Mouse (Mus musculus): ENCODE measurements around the gene Tceanc2. TPM values are rescaled to one million over a fixed set of nuclear protein-coding genes. Genes with fewer than 3 reads are reported as not detected.
"Not testable (repeated sequence)": the region's sequence is repeated elsewhere in the genome, so short reads cannot be mapped to it uniquely, and the experiment has no call there.

Tceanc2 gene
- polyA plus RNA-seq, 1 experiment from 2014 or later, result 12.7 TPM

DNA sequence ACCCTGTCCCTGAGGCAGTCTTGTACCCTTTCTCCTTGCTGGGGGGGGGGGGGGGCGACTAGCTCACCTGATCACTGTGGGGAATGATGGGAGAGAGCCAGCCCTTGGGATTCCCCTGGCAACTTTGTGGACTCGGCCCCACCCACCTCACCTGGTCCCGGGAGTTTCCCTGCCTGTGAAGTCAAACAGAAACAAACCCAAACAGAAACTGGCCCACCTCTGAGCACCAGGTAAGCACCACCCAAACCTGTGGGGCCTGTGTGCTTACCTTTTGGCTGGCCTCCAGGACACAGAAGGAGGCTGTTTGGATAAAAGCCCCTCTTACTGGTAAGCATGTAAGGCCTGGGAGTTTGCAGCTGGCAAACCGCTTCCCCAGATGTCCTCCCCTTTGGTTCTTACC lies 59.9 kb downstream of the Tceanc2 start:
- Histone ChIP-seq H3K27me3 (ENCODE audit: insufficient read depth, low read length) (no peaks in the 10 kb centered on the region), H3K4me2 (ENCODE audit: low read depth, low read length) (no peak overlapping the region), H3K9me3 (ENCODE audit: low read length) (no peaks in the 10 kb centered on the region), H3K27ac (ENCODE audit: low read depth) (no peak overlapping the region), H3K4me1 (ENCODE audit: insufficient read depth) (no peaks in the 10 kb centered on the region), H3K36me3 (replicated peaks; ENCODE audit: insufficient read depth, low read length) (no peaks in the 10 kb centered on the region), H3K4me3 (ENCODE audit: low read depth, low read length) (no peak overlapping the region), H3K9ac (replicated peaks) (no peak overlapping the region)
- DNase-seq (no peak), ATAC-seq (no peak)
- 85% methylated on average over 3 of the region's 4 CpGs for WGBS (ENCODE audit: insufficient replicate concordance)
- TF ChIP-seq CTCF (IDR thresholded peaks at IDR 0.05; ENCODE audit: low read depth) (no peak), EP300 (IDR thresholded peaks at IDR 0.05; ENCODE audit: low read depth) (no peak)

DNA sequence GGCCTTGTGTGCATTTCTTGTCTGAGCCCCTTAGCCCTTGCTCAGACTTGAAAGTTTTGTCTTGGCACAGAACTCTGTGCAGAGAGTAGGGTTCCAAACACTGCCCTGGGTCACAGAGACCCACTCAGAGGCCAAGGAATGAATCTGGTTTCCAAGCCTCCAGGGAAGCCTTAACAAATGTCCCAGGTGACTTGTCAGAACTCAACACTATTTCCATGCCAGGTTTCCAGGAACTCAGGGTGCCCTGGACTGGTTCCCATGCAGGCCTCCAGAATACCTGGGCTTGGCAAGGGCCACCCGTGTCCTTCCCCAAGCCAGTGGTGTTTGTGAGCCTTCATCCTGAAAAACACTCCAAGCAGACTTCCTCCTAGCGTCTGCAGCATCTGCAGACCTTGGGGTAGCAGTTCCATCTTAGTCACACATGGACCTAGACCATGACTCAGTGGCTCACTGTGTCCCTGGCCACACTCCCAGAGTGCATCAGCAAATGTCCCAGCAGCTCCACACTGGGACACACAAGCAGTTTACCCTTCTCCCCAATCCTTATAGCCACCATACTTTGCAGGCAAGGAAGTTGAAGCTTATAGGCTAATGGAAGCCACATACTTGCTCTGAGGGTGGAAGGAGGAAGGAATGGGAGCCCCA lies 61.1 kb downstream of the Tceanc2 start:
- Histone ChIP-seq H3K4me3 (ENCODE audit: low read depth, low read length) (no peak overlapping the region), H3K4me1 (ENCODE audit: insufficient read depth) (no peaks in the 10 kb centered on the region), H3K27ac (ENCODE audit: low read depth) (no peak overlapping the region)

DNA sequence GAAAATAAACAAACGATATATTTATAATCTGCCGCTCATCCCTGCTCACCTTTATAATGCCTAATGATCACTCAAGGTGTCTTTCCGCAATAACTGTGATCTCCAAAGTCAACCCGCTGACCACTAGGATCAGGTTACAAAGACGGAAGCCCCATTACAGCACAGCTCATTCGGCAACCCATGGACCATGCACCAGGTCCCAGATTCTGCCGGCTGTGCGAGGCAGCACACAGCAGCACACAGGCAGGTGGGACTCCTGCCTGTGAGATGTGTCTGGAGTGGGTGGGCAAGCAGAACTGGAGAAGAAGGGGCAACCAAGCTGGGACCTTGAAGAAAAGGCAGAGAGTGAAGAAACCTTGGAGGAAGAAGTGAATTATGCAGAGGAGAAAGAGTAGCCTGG lies 64.6 kb downstream of the Tceanc2 start:
- Histone ChIP-seq H3K9ac (replicated peaks) (no peak overlapping the region), H3K4me3 (ENCODE audit: low read depth, low read length) (no peak overlapping the region), H3K27ac (ENCODE audit: low read depth) (no peak overlapping the region), H3K9me3 (ENCODE audit: low read length) (no peaks in the 10 kb centered on the region), H3K36me3 (replicated peaks; ENCODE audit: insufficient read depth, low read length) (no peaks in the 10 kb centered on the region), H3K4me1 (ENCODE audit: insufficient read depth) (no peaks in the 10 kb centered on the region), H3K4me2 (ENCODE audit: low read depth, low read length) (no peak overlapping the region), H3K27me3 (ENCODE audit: insufficient read depth, low read length) (no peaks in the 10 kb centered on the region)
- DNase-seq (no peak), ATAC-seq (no peak)
- 53% methylated on average over 8 of the region's 8 CpGs for WGBS (ENCODE audit: insufficient replicate concordance)
- no peak for TF ChIP-seq EP300 (IDR thresholded peaks at IDR 0.05; ENCODE audit: low read depth)
- TF ChIP-seq CTCF (IDR thresholded peaks at IDR 0.05; ENCODE audit: low read depth), result no peak

More for the DNA sequence above, 61.1 kb downstream of the Tceanc2 start:
- Histone ChIP-seq H3K9ac (replicated peaks) (no peak overlapping the region), H3K4me2 (ENCODE audit: low read depth, low read length) (no peak overlapping the region), H3K27me3 (ENCODE audit: insufficient read depth, low read length) (no peaks in the 10 kb centered on the region), H3K9me3 (ENCODE audit: low read length) (no peaks in the 10 kb centered on the region), H3K36me3 (replicated peaks; ENCODE audit: insufficient read depth, low read length) (no peaks in the 10 kb centered on the region)
- TF ChIP-seq EP300 (IDR thresholded peaks at IDR 0.05; ENCODE audit: low read depth) (no peak), CTCF (IDR thresholded peaks at IDR 0.05; ENCODE audit: low read depth) (no peak)
- ATAC-seq, result no peak
- no peak for DNase-seq
- WGBS (ENCODE audit: insufficient replicate concordance), result 66% methylated on average over 2 of the region's 2 CpGs

DNA sequence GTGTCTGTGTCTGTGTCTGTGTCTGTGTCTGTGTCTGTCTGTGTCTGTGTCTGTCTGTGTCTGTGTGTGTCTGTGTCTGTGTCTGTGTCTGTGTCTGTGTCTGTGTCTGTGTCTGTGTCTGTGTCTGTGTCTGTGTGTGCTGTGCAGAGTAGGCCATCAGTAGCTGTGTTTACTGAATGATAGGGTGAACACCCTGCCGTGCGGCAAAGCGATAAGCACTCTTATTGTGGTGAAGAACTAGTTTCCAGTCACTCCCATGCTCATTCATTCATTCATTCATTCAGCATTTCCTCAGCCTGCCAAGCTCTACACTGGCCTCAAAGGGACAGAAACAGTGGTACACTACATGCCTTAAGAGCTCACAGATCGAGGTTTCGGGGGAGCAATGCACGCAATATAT lies 69.7 kb downstream of the Tceanc2 start:
- not testable (repeated sequence) for DNase-seq; H3K4me3 ChIP-seq (ENCODE audit: low read depth, low read length); H3K9me3 ChIP-seq (ENCODE audit: low read length); H3K4me1 ChIP-seq (ENCODE audit: insufficient read depth); H3K27me3 ChIP-seq (ENCODE audit: insufficient read depth, low read length); H3K9ac ChIP-seq (replicated peaks); H3K4me2 ChIP-seq (ENCODE audit: low read depth, low read length); H3K36me3 ChIP-seq (replicated peaks; ENCODE audit: insufficient read depth, low read length); H3K27ac ChIP-seq (ENCODE audit: low read depth); ATAC-seq
- WGBS (ENCODE audit: insufficient replicate concordance), result 88% methylated on average over 6 of the region's 6 CpGs

DNA sequence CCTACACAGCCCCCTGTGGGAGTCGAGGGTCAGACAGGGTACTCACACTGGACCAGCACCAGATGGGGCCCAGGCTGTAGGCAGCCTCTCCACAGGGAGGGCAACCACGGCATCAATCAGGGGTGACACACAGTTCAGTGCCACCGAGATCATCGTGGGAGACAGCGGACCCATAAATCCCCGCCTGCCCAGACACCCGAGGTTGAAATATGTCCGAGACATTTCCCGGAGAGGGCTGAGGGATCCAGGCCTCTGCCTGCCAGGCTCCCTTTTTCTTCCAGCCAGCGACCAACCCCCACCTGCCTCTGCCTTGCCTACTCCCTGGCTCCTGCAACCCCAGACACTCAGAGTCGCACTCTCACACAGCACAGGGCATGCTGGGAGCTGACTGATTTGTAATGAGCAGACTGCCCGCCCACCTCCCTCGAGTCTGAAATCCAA lies 70.6 kb downstream of the Tceanc2 start:
- H3K4me1 ChIP-seq (ENCODE audit: insufficient read depth), result no peaks in the 10 kb centered on the region
- no peak overlapping the region for H3K27ac ChIP-seq (ENCODE audit: low read depth)
- H3K9me3 ChIP-seq (ENCODE audit: low read length), result no peaks in the 10 kb centered on the region
- WGBS (ENCODE audit: insufficient replicate concordance), result 62% methylated on average over 13 of the region's 13 CpGs
- H3K9ac ChIP-seq (replicated peaks), result no peak overlapping the region
- no peak for ATAC-seq
- H3K36me3 ChIP-seq (replicated peaks; ENCODE audit: insufficient read depth, low read length), result no peaks in the 10 kb centered on the region
- H3K27me3 ChIP-seq (ENCODE audit: insufficient read depth, low read length), result no peaks in the 10 kb centered on the region
- no peak overlapping the region for H3K4me2 ChIP-seq (ENCODE audit: low read depth, low read length)
- TF ChIP-seq CTCF (IDR thresholded peaks at IDR 0.05; ENCODE audit: low read depth) (no peak), EP300 (IDR thresholded peaks at IDR 0.05; ENCODE audit: low read depth) (no peak)
- H3K4me3 ChIP-seq (ENCODE audit: low read depth, low read length), result no peak overlapping the region
- DNase-seq, result no peak

DNA sequence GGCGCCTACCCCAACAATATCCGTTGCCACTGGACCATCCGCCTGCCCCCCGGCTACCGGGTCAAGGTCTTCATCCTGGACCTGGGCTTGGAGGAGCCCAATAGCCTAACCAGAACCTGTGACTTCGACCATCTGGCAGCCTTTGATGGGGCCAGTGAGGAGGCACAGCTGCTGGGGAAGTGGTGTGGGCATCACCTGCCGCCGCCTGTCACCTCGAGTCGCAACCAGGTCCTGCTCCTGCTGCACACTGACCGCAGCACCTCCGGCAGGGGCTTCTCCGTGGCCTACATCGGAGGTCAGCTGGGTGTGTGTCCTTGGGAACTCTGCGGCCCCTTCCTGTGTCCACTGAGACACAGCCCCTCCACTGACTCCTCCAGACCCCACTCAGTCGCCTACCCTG lies 72.1 kb downstream of the Tceanc2 start:
- Histone ChIP-seq H3K9ac (replicated peaks) (no peak overlapping the region), H3K36me3 (replicated peaks; ENCODE audit: insufficient read depth, low read length) (no peaks in the 10 kb centered on the region), H3K9me3 (ENCODE audit: low read length) (no peaks in the 10 kb centered on the region), H3K4me3 (ENCODE audit: low read depth, low read length) (no peak overlapping the region), H3K27me3 (ENCODE audit: insufficient read depth, low read length) (no peaks in the 10 kb centered on the region), H3K4me1 (ENCODE audit: insufficient read depth) (no peaks in the 10 kb centered on the region), H3K4me2 (ENCODE audit: low read depth, low read length) (no peak overlapping the region), H3K27ac (ENCODE audit: low read depth) (no peak overlapping the region)
- no peak for ATAC-seq
- DNase-seq, result no peak
- WGBS (ENCODE audit: insufficient replicate concordance), result 86% methylated on average over 16 of the region's 16 CpGs
- TF ChIP-seq EP300 (IDR thresholded peaks at IDR 0.05; ENCODE audit: low read depth) (no peak), CTCF (IDR thresholded peaks at IDR 0.05; ENCODE audit: low read depth) (no peak)

DNA sequence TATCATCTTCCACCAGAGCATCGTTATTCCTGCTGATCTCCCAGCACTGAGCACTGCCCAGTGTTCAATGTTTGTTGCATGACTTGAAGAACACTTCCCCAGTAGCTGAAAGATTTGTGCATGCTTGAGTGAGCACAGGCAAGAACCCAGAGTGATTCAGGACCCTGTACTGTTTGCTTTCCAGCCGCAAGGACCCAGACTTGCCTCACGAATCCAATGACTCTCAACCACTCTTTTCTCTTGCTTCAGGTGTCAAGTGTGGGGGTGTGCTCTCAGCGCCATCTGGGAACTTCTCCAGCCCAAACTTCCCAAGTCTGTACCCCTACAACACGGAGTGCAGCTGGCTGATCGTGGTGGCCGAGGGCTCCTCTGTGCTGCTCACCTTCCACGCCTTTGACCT lies 76.7 kb downstream of the Tceanc2 start:
- TF ChIP-seq EP300 (IDR thresholded peaks at IDR 0.05; ENCODE audit: low read depth) (no peak), CTCF (IDR thresholded peaks at IDR 0.05; ENCODE audit: low read depth) (no peak)
- H3K27me3 ChIP-seq (ENCODE audit: insufficient read depth, low read length), result no peaks in the 10 kb centered on the region
- H3K4me3 ChIP-seq (ENCODE audit: low read depth, low read length), result no peak overlapping the region
- no peak overlapping the region for H3K4me2 ChIP-seq (ENCODE audit: low read depth, low read length)
- ATAC-seq (no peak), DNase-seq (no peak)
- H3K9ac ChIP-seq (replicated peaks), result no peak overlapping the region
- WGBS (ENCODE audit: insufficient replicate concordance), result 66% methylated on average over 8 of the region's 8 CpGs
- no peaks in the 10 kb centered on the region for H3K4me1 ChIP-seq (ENCODE audit: insufficient read depth)
- no peaks in the 10 kb centered on the region for H3K36me3 ChIP-seq (replicated peaks; ENCODE audit: insufficient read depth, low read length)
- H3K9me3 ChIP-seq (ENCODE audit: low read length), result no peaks in the 10 kb centered on the region
- H3K27ac ChIP-seq (ENCODE audit: low read depth), result no peak overlapping the region

Measured in liver, postnatal 0 days (tissue).